Mouse (Mus musculus) cerebellum, adult 2 months (tissue): ENCODE measurements around the gene Ccdc6.

Source experiments
- CTCF ChIP-seq: fragments of 200-500 bp; IDR thresholded peaks from 2 replicates; pipeline ENCODE4 v1.5.1; 2011; ENCODE audit warnings: low read depth, mild to moderate bottlenecking, control low read depth, low read length, moderate library complexity, borderline replicate concordance; ENCODE audit not compliant: insufficient read depth
- POLR2A ChIP-seq: fragments of 200-500 bp; IDR thresholded peaks from 2 replicates; pipeline ENCODE4 v1.6.1; 2011; ENCODE audit warnings: low read length, control low read depth, borderline replicate concordance; ENCODE audit not compliant: insufficient read depth

DNA sequence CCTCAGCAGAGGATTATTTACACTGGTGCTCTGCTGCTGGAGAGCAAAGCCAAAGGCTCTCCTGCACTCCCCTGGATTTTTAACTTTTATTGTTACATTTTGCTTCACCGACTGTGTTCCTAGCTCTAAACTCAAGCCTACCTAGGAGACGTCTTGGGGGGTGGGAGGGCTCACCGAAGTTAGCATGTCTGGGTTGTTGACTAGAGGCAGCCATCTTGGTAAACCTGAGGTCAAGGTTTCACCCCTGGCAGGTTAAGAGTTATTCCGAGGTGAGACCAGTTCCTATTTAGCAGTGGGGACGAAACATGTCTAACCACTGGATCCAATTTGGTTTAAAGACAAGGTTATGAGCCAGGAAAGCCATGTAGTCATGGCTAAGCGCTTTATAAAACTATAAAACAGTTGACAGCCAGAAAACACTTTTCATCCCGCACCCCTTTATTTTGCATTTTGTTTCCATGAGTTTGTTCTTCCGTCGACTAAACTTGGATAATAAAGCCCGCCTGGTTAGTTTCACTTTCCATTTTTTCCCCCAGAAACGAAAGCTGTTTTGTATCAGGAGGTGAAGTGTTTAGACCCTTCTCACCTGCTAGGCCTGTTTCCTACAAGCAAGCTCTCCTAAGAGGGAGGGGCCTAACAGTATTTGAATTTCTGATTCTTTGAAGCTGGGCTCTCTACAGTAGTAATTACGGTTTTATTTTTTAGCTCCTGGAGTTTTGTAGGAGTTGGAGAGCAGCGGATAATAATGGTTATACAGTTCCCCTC is 1.2 kb upstream of the Ccdc6 start:
- TF ChIP-seq CTCF (no peak), POLR2A (no peak)
